Mouse (Mus musculus) hindlimb bud, embryonic 11.5 days (tissue): ENCODE results near the gene Dnaaf2.
"Not testable (repeated sequence)": the region's sequence is repeated elsewhere in the genome, so short reads cannot be mapped to it uniquely, and the experiment has no call there.

Experiments
- DNase-seq: peaks from one replicate; pipeline ENCODE4 v3.0.0-alpha.2; 2012; ENCODE audit warnings: low read depth, low spot score; ENCODE audit errors: extremely low spot score

Dnaaf2 gene

GRCm38 (mm10) chr12:69166861-69167581, 31.2 kb downstream of the Dnaaf2 start:
- not testable (repeated sequence) for DNase-seq

GRCm38 (mm10) chr12:69164904-69165303, 33.3 kb downstream of the Dnaaf2 start:
- DNase-seq = no peak

- DNase-seq = not testable (repeated sequence)
These were observed 34.6 kb downstream of the Dnaaf2 start for GRCm38 (mm10) chr12:69163586-69163985.

GRCm38 (mm10) chr12:69160677-69161076, 37.6 kb downstream of the Dnaaf2 start:
- not testable (repeated sequence) for DNase-seq

- DNase-seq = peak; percentile 98
These were observed 38.7 kb downstream of the Dnaaf2 start for GRCm38 (mm10) chr12:69159578-69159940.

GRCm38 (mm10) chr12:69158765-69159577, 39.3 kb downstream of the Dnaaf2 start, which contains the start of gene Rps29:
TSS of gene Rps29 (minus strand) at chr12:69159186.
- DNase-seq = peak; percentile 100

- no peak for DNase-seq
These were observed 39.9 kb downstream of the Dnaaf2 start for GRCm38 (mm10) chr12:69158366-69158764.

- no peak for DNase-seq
These were observed 41.1 kb downstream of the Dnaaf2 start for GRCm38 (mm10) chr12:69157107-69157506.

GRCm38 (mm10) chr12:69156436-69156835, 41.8 kb downstream of the Dnaaf2 start:
- no peak for DNase-seq

GRCm38 (mm10) chr12:69155923-69156322, 42.3 kb downstream of the Dnaaf2 start:
- no peak for DNase-seq

- DNase-seq = no peak
These were observed 48.2 kb downstream of the Dnaaf2 start for GRCm38 (mm10) chr12:69150049-69150448.

GRCm38 (mm10) chr12:69147166-69147735, 51.0 kb downstream of the Dnaaf2 start:
- no peak for DNase-seq

GRCm38 (mm10) chr12:69143460-69143859, 54.8 kb downstream of the Dnaaf2 start:
- DNase-seq = no peak

- no peak for DNase-seq
These were observed 58.4 kb downstream of the Dnaaf2 start for GRCm38 (mm10) chr12:69139841-69140240.

GRCm38 (mm10) chr12:69139201-69139600, 59.0 kb downstream of the Dnaaf2 start:
- no peak for DNase-seq
